Mouse (Mus musculus): Measurements from ENCODE around the gene Spin1. TPM values are rescaled to one million over a fixed set of nuclear protein-coding genes. Genes with fewer than 3 reads are reported as not detected.

Spin1 gene
- total RNA-seq, 4 experiments from 2014 or later = 150 to 177 (median 164) TPM

DNA sequence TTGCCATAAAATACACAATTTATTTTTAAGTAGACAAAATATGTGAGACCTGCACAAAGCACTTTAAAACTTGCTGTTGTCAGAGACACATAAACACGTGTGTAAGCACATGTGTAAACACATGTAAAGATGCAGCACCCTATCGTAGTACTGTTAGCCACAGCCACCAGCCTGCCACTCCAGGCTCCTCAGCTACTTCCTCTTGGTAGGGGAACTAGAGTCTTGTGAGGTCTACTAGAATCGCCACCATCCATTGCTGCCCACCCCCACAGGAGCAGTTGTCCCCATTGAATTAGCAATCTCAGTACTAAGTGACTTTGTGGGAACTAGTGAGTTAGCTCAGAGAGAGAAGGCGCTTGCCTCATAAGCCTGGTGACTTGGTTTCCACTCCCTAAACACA lies 35.6 kb downstream of the Spin1 start:
- no peak for DNase-seq (ENCODE audit: low spot score in 2 of 2)

DNA sequence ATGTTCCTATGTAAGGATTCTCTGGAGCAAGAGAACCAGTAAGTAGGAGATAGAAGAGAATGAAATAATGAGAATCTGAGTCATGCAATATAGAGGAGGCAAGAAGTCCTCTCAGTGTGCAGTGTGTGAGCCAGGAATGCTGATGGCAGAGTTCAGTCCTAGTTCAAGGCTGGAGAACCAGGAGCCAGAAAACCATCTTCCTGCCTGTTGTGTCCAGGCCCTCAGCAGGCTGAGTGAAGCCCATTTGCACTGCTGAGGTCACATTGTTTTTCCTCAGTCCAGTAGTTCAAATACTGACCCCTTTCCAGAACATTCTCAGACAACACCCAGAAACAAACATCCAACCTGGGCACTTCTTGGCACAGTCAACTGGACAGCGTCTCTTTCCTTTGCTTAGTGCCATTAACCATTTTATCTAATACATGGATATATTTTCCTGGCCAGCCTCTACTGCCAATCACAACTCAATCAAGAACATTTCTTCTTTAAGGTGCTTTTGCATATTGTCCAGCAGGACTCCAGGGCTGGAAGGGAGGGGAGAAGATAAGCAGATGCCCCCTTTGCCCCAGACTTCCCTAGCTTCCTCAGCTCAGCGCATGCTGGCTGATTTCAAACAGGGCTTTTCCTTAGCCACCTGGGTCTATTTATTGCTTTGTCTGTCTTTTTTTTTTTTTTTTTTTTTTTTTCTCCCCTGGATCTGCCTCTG lies 36.5 kb downstream of the Spin1 start:
- no peak for DNase-seq (ENCODE audit: low spot score in 2 of 2)

DNA sequence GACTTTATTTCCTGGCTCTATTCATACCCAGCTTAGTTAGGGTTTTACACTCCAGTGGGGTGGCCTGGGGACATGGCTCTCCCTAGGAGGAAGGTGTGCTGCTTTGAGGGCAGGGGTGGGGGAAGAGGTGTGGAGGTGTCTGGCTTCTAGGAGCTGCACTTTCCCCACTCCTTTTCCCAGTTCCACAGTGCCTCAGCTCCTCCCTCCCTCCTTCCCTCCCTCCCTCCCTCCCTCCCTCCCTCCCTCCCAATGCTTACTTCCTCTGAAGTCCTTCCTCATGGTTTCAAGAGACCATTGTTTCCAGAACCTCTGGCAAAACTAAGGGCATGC lies 37.0 kb downstream of the Spin1 start:
- DNase-seq (ENCODE audit: low spot score in 2 of 2) = no peak

DNA sequence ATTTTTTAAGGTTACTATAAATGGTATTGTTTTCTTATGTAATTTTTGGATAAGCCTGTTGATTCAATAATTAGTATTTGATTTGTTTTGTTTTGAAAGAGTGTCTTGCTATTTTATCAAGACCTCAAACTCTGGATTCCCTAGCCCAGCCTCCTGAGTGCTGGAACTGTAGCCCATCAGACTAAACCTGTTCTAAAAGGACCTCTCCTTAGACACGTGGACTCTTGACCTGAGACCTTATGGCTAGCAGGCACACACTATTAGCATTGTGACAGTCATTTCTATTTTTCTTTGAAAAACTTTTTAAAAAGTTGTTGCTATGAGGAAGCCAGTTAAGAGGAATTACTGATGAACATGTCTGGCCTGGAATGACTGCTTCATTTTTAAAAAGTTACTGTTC lies 46.4 kb downstream of the Spin1 start:
- no peak for DNase-seq (ENCODE audit: low spot score in 2 of 2)

DNA sequence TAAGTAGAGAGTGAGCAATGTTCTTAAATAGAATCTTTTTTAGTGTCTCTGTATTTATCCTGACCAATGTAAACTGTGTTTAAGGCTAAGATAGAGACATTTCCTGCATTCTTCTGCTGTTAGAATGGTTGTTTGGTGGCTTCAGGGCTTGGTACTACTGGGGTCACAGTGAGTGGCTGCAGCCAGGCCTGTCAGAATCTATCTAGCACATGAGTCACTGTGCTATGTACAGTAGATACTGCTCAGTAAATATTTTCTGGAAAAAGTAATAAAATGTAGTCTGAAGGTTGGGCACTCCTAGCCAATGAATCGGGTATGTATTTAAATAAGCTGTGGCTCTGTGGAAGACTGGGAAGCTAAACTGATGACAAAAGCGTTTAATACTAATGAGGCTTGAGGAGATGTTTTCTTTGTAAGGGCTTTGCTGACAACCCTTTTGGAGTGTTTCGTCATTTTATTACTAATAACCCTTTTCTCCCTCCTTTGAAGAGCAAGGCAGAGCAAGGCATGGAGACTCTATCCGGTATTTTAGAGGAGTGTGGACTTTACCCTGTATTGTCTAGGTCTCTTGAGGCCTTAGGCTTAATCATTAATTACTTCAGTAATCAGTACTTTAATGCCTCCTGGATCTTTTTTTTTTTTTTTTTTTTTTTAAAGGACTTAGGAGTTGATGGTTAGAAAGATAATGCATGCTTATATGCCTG lies 52.4 kb downstream of the Spin1 start:
- DNase-seq (ENCODE audit: low spot score in 2 of 2) = no peak

DNA sequence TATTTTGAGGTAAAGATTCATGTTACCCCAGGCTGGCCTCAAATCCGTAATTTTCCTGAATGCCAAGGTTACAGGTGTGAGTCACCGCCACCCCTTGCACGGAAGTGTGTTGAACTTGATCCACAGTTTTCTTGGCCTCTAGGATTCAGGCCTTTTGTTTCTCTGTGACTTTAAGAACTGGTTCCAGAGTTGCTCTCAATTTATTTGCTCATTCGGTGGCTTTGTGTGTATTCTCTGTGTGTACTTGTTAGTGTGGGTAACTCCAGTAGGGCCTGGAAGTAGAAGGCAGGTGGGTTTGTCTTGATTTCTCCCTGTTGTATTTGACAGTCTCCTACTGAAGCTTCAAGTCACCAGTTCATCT lies 53.0 kb downstream of the Spin1 start:
- no peak for DNase-seq (ENCODE audit: low spot score in 2 of 2)

DNA sequence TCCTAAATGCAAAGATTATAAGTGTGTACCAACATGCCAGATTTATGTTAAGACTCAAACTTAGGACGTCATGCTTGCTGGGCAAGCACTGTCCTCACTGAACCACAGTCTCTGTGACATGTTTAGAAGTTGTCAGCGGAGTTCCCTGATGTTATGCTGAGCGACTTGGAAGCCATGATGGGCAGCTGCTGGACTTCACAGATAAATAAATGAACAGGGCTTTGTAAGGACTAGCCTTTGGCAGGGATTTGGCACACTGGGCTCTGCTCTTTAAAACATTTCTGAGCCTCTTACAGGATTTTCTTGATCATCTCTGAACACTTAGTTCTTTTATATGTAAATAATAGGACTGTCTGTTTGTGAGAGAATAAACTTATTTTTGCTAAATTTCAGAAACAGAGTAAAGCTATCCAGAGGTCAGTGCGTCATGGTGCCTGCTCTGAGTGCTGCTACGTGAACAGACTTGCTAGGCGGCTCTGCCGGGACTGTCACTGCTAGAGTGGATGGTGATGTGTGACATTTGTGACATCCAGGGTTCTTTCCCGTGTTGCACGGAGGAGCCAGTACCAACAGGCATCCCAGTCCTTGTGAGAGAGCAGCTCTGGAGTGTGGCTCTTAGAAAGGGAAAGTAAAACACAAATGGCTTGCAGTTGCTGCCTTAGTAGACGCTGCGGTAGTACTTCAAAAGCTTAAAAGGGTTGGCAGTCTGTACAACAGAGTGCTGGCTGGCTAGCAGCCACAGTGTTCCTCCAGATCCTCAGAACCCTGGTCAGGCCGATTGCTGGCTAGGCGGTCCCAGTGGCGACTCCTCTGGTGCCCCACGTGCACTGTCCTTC lies 54.7 kb downstream of the Spin1 start:
- no peak for DNase-seq (ENCODE audit: low spot score in 2 of 2)

DNA sequence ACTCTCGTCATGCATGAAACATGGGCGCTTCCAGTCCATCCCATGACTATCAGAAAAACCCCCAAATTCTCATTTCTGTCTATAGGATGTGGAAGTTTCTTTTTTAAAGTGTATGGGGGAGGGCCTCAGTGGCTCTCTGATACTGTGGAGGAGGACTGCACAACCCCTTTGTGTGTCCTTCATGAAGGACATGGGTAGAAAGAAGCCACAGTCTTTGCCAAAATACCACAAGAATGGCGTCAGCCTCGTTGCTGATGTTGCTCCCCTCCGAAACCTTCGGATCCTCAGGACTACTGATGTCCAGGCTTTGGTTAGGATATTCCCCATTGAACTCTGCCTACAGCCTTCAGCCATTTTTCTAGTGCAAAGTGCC lies 55.3 kb downstream of the Spin1 start:
- no peak for DNase-seq (ENCODE audit: low spot score in 2 of 2)

DNA sequence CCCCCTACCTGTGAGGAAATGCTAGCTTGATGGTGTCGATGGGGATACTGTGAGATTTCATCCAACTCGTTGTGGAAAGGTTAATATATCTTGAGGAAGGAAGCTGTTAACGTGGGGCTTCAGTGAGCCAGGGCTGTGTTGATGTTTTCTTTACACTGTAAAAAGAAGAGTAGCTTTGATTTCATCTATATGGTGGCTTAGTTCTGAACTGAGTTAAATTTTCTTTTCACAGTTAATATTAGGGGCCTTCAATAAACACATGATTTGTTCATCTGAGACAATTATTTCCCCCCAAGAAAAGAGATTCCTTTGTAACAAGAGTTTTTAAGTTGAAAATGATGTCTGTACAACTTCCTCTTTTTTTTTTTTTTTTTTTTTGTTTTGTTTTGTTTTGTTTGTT lies 56.6 kb downstream of the Spin1 start:
- DNase-seq (ENCODE audit: low spot score in 2 of 2) = no peak

DNA sequence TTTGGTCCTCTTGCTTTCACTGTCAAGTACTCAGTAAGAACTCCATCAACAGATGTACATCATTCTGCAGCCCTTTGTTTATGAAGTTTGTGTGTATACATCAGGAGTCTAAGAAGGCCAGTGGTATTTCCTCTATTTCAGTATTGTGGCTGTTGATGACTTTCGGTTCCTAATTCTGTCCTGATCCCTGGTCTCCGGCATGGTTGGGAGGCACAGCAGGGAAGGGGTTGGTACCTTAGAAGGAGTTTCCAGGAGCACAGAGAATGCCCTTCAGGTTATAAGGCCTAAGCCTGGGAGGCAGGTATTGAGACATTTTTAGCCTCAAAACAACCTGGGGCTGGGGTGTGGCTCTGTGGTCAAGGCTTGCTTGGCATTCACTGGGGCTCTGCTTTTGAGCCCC lies 61.0 kb downstream of the Spin1 start:
- no peak for DNase-seq (ENCODE audit: low spot score in 2 of 2)

DNA sequence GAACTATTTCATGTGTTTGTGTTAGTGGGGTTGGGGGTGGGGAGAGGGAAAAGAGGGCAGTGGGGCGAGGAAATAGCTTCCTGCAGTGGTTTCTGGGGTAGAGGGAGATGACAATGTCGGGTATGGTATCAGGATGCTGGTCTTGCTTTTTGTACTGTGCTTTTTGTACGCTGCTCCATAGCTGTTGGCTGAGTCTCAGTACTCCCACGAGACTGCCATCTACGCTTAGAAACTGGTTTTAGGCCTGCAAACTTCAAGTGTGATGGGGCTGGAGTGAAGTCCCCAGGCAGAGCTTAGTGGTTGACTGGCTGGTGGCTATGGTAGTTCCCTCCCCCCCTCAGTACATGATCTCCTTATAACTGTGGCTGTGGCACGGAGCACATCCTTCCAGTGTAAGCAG lies 61.6 kb downstream of the Spin1 start:
- DNase-seq (ENCODE audit: low spot score in 2 of 2) = no peak

DNA sequence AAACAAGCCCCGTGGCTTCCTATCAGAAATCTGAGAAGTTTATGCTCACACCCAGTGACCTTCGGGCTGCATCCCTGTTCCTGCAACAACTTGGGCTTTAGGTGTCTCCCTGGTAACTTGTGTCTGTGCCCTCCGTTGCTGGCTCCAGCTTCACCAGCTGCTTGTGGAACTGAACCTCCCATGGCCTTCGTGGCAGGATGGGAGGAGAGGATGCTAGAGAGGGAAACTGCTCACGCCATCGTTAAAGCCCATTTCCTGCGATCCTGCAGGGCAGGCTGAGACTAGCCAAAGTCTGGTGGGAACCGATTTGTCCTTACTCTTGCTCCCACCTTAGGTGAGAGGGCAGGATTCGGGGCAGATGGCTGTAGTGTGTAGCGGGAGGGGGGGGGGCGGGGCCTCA lies 66.0 kb downstream of the Spin1 start:
- no peak for DNase-seq (ENCODE audit: low spot score in 2 of 2)

DNA sequence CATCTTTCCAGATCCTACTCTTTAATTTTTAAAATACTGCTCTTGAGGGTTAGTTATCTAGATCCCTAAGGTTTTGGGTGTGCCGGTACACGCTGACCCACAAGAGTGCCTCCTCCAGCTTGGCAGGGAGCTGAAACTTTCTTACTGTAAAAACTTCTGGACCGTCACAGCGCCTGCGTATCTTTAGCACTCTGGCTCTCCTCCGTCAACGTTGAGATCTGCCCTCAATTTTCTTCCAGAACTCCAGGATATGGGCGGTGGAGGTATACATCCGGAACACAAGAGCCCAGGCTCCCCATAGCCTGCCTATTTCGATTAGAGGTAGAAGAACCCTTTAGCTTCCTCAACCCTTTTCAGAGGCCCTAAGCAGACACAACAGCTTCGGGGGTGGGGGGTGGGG lies 69.5 kb downstream of the Spin1 start:
- no peak for DNase-seq (ENCODE audit: low spot score in 2 of 2)

DNA sequence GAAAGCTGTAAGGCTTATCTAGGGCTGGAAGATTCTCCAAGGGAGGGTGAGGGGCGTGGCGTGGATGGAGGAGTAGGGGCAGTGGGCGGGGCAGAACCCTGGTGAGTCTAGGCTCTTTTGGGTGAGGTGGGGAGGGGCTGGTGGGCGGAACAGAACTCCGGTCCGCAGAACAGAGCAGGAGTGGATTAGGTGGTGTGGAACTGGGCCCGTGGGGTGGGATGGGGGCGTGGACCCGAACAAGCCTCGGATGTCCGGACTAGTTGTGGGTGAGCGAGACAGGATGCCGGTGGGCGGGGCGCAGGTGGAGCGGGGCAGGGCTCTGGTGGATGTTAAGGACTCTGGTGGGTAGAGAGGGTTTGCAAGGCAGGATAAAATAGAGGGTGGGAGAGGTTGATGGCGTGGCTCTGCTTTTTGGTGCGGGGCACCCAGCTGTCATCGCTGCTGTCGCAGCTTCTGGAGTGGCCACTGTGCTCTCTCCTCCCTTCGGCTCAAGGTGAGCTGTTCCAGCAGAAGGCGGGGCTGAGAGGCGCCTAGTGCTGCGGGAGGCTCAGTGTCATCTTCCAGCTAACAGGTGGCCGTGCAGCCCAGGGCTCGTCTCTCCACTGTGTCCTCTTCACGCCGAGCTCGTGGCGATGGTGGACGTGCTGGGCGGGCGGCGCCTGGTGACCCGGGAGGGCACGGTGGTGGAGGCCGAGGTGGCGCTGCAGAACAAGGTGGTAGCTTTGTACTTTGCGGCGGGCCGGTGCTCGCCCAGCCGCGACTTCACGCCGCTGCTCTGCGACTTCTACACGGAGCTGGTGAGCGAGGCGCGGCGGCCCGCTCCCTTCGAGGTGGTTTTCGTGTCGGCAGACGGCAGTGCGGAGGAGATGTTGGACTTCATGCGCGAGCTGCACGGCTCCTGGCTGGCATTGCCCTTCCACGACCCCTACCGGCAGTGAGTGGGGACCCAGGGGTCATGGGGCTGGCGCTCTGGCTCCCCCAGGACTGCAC lies 70.3 kb downstream of the Spin1 start, which contains the start of gene Nxnl2:
Gene Nxnl2 (plus strand): TSS at position 332 of the 990 bp plus-strand sequence.
- DNase-seq (ENCODE audit: low spot score in 2 of 2) = peak in 1 of 2 experiments; percentile 21

DNA sequence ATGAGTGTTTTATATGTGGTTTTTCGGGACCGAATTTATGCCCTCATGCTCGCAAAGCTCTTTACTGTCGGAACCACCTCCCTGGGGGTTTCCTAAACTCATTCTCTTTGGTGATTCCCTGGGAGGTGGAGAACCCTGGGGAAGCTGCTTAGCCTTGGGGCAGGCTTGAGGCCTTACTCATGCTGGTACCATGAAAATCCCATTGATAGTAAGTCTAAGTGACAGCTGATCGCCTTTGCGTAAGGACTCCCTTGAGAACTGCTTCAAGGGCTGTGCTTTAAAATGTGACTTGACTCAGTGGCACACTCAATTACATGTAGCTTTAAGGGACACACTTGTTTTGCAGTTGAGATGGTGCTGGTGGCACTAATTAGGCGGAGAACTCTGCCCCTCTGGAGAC lies 71.9 kb downstream of the Spin1 start:
- DNase-seq (ENCODE audit: low spot score in 2 of 2) = no peak

DNA sequence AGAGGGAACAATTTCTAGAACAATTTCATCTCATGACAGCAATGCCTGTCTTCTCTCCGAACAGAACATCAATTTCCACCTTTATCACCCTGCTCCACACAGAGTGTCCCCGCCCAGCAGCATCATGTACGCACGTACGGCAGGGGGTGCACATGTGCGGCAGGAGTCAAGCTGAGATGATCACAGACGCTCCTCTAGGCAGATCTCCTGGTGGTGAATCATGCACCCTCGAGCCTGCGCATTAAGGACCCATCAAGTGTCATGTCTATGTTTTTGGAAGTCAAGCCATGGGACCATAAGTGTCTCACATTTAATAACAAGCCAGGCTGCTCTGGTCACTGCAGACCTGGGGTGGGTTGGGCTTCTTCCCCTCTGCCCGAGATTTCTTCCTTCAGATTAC lies 78.3 kb downstream of the Spin1 start:
- no peak for DNase-seq (ENCODE audit: low spot score in 2 of 2)

DNA sequence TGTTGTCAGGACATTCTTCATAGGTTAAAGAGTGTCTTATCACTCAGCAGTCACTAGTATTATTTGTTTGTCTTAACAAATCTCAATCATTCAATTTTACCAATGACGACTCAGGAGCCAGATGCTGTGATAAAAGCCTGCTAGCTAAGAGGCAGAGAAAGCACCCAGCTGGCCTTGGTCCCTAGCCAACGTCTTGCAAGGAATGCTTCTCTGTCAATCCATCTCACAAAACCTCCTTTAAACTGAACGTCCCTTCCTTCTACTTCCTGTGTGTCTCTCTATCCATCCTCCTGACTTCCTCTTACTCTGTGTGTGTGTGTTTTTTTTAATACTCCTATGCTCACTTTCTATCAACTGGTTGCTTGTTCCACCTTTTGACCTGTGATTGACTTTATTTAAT lies 78.7 kb downstream of the Spin1 start:
- DNase-seq (ENCODE audit: low spot score in 2 of 2) = no peak

DNA sequence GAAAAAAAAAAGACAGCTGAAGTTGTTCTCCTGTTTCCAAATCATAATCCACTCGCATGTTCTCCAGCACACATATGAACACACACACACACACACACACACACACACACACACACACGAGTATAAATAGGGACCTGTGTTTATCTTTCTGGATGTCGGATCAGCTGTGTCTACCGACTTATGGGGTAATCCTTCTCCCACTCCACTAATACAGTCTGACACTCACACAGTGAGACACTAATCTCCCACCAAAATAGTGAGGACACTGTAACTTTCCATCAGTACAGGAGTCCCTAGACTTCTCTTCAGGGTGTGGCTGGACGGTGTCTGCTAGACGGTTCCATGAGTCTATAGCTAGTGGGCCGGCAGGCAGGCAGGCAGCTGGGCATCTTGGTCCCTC lies 81.6 kb downstream of the Spin1 start:
- DNase-seq (ENCODE audit: low spot score in 2 of 2) = no peak

DNA sequence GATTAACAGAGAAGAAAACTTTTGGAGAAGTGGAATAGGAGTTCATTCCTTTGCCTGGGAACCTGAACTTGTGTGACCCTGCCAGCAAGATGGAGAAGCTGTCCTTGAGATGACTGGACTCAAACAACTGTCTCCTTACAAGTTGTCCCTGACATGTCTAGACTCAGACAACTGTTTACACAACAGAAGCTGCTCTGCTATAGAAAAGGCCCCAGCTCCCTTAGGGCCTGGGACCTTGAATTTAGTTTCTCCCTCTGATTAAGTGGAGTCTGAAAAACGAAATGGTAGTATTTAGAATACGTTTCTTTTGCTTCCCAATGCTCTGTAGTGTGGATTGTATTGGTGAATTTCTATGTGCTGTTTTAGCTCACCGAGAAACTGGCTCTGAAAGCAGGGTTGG lies 84.2 kb downstream of the Spin1 start:
- DNase-seq (ENCODE audit: low spot score in 2 of 2) = no peak

DNA sequence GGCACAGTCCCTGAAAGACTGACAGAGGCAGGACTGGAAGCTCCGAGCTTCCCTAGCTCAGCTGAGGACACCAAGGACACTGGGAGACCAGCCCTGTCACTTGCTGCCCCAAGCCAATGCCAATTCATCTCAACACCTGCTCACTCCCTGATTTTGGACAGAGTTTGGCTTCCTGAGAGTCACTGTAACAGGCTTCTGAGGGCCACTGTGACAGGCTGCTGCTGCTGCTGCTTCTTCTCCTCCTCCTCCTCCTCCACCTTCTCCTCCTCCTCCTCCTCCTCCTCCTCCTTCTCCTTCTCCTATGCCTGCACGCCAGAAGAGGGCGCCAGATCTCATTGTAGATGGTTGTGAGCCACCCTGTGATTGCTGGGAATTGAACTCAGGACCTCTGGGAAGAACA lies 89.7 kb downstream of the Spin1 start:
- no peak for DNase-seq (ENCODE audit: low spot score in 2 of 2)

DNA sequence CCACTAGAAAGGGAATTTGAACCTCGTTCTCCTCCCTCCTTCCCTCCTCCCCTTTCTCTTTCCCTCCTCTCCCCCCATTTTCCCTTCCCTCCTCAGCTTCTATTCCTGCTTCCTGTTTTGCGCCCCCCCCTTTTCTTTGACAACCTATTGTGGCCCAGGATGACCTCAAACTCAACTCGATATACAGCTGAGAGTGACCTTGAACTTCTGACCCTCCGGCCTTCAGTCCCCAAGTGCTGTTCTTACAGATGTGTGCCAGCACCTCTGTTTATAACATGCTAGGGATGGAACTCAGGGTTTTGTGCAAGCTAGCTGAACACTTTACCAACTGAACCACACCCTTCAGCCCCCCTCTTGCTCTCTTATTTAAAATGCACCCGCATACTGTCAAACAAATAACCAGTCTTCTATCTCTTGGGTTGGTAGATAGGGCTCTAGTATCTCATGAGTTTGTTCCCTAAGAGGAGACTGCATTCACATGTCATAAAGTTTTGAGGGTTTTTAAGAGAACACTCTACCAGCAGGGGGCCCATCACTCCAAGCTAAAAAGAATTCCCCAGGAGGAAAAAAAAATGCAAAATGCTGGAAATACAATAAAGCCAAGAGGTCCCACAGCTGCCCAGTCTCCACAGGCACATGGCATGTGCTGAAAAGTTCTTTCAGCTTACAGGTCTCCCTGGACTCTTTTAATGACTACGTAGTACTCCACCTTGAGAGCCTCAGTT lies 90.9 kb downstream of the Spin1 start:
- DNase-seq (ENCODE audit: low spot score in 2 of 2) = no peak

All from layer of hippocampus, adult 8-10 months (tissue).